Mouse (Mus musculus) kidney, adult 11 months (tissue): ENCODE measurements around the gene Ppp1r1a.

Experiments
- DNase-seq: peaks from one replicate; pipeline ENCODE4 v3.0.0; 2022

Ppp1r1a gene

DNA sequence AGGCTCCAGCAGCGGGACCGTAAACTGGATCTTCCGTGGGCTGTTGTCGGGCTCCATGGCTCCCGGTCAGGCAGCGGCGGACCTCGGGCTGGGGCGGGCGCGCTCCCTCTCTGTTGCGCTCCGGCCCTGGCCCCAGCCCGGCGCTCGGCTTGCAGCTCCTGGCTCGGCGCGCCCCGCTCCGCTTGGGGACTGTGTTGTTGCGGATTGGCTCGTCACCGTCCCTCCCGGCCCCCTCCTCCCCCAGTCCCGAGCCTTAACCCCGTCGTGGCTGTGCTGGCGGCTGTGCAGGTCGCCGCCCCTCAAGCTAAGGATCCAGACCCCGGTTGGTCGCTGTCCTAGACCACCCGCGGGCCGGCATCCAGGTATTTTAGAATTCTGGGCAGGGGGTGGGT is at the start of gene Ppp1r1a:
Gene Ppp1r1a (minus strand): TSS at position 182 of the 392 bp plus-strand sequence.
- peak; percentile 55 for DNase-seq

DNA sequence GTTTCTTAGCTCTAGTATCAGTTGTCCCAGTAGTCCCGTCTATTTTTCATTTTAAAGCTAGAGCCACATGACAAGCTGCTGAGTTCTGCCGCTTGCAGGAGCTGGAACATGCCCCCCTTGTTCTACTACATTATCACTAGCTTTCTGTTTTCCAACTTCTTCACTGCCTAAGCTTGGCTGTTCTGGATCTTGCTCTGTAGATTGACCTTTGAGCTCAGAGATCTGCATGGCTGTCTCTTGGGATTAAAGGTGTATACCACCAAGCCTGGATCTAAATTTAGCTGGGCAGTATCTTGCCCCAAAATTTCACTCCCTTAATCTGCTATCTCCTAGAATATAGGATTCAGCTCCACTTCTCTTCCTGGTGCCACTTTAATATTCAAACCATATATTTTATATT is 48.1 kb upstream of the Ppp1r1a start:
- no peak for DNase-seq

DNA sequence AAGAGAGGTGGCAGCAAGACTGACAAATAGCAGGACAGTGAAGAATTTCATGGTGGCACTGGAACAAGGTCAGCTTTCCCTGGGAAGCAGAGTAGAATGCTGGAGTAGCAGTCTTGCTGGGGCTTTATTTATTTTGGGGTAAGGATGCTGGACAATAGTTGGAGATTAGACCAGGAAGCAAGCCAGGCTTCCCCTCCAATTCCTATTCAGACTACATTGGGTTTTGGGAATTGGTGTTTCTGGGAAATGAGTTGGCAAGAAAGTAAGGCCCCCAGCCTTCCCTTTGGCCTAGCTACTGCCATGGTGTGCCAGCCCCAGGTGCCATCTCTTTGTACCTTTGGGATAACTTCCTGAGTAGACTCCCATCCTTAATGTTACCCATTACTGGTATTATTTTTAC is 27.2 kb upstream of the Ppp1r1a start, which contains the start of gene Glycam1:
Gene Glycam1 (minus strand): TSS at position 101 of the 400 bp plus-strand sequence.
- DNase-seq: no peak

DNA sequence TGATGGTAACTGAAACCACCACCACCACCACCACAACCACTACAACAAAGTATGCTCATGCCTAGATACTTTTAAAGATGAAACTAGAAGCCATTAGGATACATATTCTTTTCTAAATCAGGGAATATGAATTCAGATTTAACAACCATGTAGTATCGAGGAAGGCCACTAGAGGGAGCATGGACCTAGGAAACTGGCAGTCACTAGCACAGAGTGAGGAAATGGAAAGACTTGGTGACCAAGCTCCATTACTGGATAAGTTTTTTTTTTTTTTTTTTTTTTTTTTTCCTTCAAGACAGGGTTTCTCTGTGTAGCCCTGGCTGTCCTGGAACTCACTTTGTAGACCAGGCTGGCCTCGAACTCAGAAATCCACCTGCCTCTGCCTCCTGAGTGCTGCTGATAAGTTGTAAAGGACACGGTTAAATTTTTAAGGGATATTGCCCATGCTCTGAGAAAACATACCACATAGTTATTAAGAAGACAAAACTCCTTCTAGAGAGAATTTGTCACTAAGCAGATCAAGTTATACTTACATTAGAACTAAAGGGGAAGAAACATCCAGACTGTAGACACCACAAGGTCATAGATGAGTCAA is 14.4 kb upstream of the Ppp1r1a start:
- DNase-seq: no peak

DNA sequence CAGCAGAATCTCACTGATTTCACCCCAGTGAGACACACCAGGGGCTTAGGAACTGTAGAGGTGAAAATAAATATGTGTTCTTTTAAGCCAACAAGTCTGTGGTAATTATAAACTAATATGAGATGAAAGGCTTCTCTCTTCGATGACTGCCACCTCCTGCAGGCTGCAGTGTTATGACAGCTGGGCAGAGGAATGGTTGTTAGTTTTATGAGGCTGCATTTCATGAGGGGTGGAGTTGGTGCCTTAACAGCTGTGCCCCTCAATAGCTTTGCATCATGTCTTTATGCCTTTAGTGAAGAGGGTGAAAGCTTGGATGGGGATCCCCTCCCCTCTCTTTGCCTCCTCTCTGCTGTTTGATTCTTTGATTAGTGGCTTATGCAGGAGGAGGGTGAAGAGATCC is 13.2 kb upstream of the Ppp1r1a start:
- no peak for DNase-seq

DNA sequence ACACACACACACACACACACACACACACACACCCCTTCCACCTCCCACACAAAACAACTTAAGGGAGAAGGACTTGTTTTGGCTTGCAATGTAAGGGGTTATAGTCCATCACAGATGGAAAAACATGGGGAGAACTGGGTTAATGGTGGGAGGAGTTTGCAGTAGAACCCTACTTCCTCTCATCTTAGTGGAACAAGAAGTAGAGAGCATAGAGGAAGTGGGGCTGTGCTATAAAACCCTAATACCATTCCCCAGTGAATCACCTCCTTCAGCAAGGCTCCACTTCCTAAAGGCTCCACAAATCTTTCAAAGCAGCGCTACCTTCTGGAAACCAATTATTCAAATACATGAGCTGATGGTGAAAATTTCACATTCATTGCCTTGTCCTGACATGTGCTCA is 11.7 kb upstream of the Ppp1r1a start:
- no peak for DNase-seq

DNA sequence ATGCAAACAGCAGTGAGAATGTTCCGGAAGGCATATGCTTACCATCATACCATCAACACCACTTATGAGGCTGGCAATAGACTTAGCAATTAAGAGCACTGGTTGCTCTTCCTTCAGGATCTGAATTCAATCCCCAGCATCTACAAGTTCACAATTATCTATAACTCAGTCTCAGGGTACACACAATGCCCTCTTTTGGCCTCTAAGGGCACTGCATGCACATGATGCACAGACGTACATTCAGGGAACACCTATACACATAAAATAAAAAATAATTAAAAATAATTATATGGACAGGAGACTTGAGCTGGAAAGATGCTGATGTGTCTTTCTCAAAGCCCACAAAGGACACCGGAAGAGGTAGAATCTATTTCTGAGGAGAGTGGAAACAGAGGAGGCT is 10.2 kb upstream of the Ppp1r1a start:
- DNase-seq: no peak

DNA sequence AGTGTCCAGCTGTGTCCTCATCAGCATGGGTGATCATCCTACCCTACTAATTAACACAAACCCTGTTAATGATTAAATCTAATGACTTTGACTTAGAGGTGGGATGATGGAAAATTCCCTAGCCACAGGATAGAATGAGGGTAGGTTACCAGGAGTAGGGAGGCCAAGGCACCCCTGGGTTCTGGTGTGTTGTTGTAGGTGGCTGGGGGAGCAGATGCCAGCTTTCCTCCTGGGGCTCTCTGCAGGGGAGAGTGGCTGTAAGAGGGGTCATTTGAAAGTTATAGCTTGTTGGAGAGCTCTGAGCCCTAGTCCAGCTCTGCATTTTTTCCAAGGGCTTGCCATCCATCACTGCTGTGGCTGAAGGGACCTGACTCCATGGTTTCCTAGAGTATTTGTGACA is 4.7 kb upstream of the Ppp1r1a start:
- peak; percentile 87 for DNase-seq

DNA sequence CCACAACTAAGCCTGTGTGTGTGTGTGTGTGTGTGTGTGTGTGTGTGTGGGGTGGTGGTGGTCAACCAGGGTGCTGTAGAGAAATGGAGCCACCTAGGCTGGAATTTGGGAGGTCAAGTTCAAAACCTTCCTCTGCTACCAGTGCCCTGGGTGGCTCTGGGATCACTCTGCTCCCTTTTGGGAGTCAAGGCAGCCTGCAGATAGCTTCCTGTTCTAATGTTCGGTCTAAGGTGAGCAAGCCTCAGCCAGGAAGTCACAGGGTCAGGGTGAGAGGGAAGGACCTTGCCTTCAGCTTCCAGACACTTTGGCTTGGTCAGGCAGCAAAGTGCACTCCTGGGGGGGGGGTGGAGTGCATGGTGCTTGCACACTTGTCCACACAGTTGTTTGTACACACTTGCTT is 2.8 kb upstream of the Ppp1r1a start:
- peak; percentile 25 for DNase-seq

DNA sequence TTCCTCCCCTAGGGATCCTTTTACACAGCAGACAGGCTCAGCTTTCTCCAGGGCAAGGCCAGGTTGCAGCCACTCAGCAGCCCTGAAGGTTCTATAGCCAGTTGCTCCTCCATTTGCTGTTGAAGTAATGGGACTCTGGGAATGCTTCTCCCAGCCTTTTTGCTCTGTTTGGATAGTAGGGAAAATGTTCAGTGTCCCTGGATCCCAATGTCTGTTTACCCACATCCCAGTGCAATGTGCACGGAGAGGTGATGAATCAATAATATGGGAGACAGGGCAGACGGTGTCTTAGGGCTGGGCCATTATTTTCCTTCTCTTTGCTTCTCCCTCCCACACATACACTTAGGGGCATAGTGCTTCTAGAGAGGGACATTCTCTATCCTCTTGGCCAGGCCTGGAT is 1.5 kb upstream of the Ppp1r1a start:
- DNase-seq: peak; percentile 28

DNA sequence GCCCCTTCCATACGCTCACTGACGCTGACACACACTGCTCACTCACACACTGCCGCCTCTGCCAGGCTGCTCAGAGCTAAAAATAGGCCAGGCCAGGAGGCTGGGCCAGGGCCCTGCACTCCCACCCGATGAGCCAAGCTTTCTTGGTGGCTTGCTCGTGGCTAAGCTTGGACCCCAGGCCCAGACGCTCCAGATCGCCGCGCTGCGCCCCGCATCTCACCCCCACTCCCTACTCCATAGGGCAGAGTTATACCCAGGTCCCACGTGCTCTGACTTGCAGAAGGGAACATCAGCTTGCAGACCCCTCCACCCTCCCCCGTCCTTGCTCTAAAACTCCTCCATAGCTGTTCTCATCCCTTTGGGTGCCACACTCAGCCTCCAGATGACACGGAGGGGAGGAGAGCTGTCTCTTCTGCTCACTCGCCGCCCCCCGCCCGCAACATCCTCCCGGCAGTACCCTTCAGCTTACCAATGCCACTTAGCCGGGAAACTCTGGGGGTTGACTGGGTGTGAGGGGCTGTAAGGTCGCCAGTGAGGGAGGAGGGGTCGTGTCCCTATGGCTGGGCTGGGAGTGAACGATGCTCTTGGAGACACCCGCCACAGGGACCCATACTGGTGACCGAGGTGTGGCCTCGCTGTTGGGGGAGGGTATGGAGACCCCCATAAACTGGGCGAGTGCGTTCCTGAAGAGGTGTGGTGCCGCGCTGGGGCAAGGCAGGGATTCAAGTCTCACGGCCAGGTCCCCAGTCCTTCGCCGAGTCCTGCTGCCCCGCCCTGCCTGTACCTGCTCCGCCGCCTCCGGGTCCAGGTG is 587 bp downstream of the Ppp1r1a start:
- DNase-seq: peak; percentile 28

DNA sequence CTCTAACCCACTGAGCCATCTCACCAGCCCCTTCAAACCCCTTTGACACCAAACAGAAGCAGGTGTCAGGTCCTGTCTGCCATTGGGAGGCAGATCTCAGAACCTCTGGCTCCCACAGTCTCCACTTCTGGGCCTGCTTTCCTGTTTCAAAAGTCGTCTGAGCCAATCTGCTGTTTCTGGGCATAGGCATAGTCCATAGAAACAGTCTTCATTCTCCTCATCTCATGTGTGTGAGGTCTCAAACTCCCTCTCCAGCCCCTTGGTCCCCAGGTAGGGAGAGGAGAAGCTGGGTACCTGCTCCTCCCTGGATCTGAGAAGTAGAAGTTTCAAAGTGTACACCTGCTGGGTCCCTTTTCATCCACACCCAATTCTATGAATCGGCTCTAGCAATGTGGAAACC is 1.3 kb downstream of the Ppp1r1a start:
- DNase-seq: peak; percentile 1

DNA sequence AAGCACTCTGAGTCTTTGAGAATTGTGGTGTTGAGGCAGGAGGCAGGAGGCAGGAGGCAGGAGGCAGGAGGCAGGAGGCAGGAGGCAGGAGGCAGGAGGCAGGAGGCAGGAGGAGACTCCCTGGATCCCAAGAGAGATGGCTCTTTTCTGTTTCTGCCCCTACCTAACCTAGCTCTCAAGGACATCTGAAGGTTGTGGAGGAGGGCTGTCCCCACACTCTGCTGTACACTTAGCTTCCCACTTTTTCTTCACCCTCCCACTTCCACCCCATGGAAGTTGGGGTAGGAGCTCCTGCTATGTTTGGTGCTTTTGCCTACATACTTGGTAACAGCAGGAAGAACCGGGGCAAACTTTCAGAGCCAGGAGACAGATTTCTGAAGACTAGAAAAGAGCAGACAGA is 2.0 kb downstream of the Ppp1r1a start:
- peak; percentile 30 for DNase-seq

DNA sequence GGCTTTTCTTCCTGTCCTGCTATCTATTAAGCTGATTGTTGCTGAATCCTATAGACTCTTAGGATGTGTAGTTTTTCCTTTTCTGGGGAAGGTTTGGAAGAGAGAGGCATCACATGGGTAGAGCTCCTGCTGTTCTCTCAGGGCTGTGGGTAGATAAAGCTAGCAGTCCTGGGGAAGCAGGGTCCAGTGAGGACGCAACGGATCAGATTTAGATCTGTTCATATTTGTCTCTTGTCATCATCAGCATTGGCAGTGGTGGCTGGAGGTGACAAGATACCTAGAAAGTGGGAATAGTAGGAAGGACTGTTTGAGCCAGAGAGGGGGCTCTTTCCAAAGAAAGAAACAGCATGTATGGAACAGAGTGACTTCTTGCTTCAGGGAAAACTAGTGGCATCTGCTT is 2.8 kb downstream of the Ppp1r1a start:
- DNase-seq: no peak

DNA sequence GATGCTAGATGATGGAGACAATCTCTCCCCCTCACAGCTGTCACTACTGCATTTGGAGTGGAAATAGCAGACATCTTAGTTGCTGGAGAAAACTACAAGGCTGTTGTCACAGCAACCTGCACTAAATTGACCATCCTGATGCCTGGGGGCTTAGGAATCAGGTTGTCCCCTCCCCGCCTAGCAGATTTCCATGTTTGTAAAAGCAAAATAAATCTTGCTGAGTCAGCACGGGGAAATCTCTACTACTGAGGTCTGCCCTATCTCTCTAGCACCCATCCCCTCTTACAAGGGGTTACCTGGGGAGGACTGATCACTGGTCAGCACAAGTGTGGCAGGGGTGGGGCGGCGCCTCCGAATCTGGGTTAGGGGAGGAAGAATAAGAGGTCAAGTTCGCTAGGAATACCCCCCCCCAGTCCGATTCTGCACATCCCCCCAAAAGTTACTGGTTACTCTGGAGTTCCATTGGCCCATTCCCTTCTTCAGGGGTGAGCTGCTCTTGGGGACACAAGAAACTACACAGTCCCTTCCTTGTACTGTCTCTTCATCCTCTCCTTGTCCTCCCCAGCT is 3.7 kb downstream of the Ppp1r1a start:
- DNase-seq: no peak

DNA sequence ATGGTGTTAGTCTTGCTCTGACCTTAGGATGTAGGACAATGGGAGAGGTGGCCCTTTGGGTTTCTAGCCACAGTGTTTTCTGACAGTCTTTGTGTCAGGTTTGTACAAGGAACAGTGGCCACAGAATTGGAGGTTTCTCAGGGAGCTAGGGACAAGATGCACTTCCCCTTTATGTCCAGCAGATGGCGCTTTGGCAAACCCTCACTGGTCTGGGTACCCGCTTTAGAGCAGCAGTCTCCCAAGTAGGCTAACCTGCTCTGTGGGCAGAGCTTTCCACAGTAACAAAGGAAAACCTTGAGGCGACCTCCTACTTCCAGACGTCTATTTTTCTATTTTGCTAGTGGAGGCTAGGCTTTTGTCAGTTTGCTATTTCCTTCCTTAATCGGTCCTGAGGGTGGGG is 7.4 kb downstream of the Ppp1r1a start:
- peak; percentile 50 for DNase-seq

DNA sequence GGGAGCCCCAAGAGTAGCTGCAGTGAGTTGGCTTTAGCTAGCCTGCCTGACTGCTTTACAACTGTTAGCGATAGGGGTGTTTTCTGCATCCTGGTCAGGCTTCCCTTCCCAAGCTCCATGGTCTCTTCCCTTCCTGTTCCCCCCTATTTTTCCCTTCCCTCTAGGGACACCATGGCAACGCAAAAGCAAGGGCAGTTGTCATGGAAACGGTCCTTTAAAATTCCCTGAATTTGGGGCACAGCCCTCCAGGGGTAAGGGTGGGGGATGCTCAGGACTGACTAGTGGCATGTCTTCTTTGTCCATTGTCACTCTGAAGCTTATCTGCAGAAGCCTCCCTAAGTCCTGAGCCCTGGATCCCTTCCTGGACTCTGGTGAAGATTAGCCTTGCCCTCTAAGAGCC is 14.6 kb downstream of the Ppp1r1a start:
- no peak for DNase-seq

DNA sequence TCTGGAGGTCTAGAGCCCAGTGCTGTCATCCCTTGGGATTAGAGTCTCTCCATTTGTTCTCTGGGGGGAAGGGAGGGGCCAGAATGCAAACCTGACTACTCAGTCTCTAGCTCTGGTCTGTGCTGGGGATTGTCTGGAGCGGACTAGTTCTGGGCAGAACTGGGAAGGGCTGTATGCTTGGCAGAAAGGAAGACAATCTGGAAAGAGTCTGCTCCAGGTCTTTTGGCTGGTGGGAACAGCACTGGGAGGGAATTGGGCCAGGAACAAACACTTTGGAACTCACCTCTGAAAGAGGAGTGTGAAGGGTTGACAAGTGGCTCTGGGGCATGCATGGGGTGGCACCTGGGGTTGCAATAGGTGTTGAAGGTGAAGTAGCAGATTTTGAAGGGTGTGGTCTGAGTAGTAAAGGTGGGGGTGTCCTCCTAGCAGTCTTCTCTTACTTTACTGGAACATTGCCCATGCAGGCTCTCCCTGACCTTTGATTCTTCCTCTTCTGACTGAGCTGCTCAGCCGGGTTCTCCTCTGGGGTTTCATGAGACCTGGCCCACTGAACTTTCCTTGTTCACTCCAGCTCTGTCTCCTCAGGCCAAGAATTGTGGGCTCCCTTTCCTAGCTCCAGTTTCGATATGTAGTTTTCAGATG is 15.2 kb downstream of the Ppp1r1a start:
- DNase-seq: peak; percentile 19

DNA sequence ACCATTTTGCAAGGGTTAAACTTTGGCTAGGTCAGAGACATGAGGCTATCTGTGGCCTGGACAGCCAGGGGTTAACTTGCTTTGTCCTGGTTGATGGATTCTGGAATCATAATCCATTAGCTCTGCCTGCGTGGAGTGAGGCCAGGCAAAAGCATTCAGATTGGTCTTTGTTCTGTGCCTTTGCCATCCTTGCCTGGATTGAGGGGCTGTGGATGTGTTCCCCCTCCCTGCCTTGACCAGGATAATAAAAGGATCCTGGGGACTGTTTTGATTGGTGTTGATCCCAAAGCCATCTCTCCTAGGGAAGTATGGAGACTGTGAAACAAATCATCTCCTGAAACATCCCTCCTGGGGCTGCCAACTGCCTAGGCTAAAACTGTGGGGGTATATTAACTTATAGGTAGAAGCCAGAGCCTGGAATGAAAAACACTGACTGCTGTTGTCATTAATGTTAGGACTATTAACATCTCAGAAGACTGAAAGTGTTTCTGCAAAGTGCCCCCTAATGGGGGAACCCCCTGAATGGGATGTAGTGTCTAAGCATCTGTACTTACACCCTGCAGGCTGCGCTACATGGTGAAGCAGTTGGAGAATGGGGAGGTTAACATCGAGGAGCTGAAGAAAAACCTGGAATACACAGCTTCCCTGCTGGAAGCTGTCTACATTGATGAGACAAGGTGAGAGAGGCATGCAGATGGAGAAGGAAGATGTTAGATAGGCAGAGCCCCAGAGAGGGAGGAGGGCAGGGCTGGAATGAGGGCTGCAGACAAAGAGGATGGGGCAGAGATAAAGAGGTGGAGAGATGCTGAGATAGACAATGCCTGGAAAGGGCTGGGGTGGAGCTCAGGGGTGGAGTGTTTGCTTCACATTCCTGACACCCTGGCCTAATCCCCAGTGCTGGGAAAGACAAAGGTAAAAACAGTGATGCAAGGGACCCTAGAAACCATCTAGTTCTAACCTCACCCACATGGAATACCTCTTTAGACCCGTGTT is 18.1 kb downstream of the Ppp1r1a start:
- no peak for DNase-seq

DNA sequence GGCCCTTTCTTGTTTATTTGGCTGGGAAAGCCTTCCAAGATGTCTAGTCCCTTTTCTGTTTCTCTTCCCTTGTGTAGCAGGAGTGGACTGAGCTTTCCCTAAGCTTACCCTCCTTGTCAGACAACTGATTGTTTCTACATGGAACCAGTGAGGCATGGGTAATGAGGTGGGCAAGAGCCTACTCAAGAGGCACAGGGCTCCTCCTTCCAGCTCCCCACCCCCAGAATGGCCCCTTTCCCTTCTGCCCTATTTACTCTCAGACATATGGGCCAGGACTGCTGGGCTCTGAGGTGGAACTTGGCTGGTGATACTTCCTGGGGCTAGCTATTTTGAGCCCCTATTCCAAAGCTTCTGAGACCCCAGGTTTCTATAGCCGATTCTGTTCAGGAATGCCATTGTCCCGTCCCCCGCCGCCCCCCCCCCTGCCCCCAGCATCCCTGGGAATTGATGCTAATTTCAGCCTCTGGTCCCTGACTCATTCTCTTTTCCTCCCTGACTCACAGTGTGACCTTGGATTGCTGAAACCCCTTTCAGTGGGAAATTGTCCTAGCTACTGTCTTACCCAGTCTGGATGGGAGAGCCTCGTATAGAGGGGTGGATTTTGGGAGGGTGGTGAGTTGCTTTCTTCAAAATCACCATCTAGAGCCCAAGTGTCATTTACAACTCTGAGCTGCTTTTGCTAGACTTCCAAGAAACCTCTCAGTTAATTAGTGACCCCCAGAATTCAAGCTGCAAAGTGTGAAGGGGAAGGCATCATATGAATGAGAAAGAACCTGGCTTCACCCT is 19.0 kb downstream of the Ppp1r1a start:
- DNase-seq: no peak

DNA sequence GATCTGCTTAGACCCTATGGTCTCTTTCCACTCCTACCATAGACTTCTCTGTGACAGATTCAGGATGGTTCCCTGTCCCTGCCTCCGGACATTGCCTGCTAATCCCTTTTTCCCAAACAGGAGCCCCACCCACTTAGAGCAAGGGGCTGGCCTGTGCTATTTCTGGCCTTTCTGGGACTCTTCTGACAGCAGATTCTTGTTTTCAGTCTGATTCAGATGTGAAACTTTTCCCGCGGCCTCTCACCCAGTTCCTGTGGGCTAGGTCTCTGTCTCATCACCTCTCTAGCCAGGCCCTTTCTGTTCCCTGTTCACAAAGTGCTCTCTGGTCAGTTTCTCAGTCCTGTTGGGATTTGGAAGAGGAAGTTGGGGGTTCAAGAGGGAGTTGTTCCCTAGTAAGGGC is 22.9 kb downstream of the Ppp1r1a start:
- no peak for DNase-seq

DNA sequence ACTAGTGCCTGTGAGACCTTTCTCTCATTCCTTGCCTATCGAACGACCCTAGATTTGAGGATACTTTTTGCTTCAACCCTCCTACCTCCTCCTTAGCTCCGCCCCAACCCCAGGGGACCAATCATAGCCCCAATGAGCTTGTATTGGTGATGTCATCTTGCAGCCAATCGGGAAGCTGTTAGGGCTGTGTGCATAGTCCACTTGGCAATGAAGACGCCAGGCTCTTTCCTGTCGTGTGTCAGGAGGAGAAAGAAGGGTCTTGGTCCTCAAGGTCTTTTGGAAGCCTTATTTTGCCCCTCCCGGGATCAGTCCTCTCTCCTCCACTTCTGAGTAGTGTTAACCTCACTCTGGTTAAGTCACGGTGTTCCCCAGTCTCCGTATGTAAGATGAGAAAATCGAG is 23.7 kb downstream of the Ppp1r1a start:
- peak; percentile 71 for DNase-seq
